Mouse (Mus musculus): Measurements from ENCODE around the gene Zkscan17. TPM values are rescaled to one million over a fixed set of nuclear protein-coding genes. Genes with fewer than 3 reads are reported as not detected.

Gene Zkscan17
- polyA plus RNA-seq, 1 experiment, result 52.5 TPM

DNA sequence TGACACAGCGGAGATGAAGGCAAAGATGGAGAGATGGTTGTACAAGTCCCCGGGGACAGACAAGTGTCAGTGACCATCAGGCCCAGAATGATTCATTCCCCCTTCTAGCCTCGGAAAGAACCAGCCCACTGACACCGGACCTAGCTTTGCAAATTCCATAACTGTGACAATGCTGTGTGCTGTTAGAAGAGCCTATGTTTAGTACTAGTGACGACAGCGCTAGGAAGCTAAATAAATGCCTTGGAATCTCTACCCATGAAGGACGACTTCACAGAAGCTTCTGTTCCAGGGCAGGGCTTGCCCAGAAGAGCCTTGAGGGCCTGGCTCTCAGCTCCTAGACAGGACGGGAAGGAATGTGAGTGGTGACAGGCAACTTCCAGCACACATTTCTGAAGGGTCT is 40.3 kb downstream of the Zkscan17 start:
- Histone ChIP-seq H3K27ac (ENCODE audit: insufficient read depth, low read length) (no peak overlapping the region), H3K4me3 (ENCODE audit: low read depth, low read length) (no peak overlapping the region), H3K36me3 (ENCODE audit: control insufficient read depth, insufficient read depth, low read length, poor library complexity, severe bottlenecking) (peaks cover 44% of the 10 kb centered on the region), H3K4me1 (ENCODE audit: control insufficient read depth, insufficient read depth, low read length) (no peaks in the 10 kb centered on the region), H3K9ac (ENCODE audit: low read depth, poor library complexity, severe bottlenecking) (no peak overlapping the region), H3K9me3 (replicated peaks; ENCODE audit: control insufficient read depth, insufficient read depth, low read length, poor library complexity, severe bottlenecking) (no peaks in the 10 kb centered on the region), H3K27me3 (ENCODE audit: control insufficient read depth, insufficient read depth, low read length, poor library complexity, severe bottlenecking) (no peaks in the 10 kb centered on the region)
- TF ChIP-seq CTCF (IDR thresholded peaks at IDR 0.05; ENCODE audit: low read depth, low read length) (no peak), EP300 (IDR thresholded peaks at IDR 0.05; ENCODE audit: insufficient read depth, low read depth, low read length) (no peak), POLR2A (IDR thresholded peaks at IDR 0.05; ENCODE audit: insufficient read depth, low read length) (no peak)

- TF ChIP-seq POLR2A (IDR thresholded peaks at IDR 0.05; ENCODE audit: insufficient read depth, low read length) (no peak), CTCF (IDR thresholded peaks at IDR 0.05; ENCODE audit: low read depth, low read length) (no peak), EP300 (IDR thresholded peaks at IDR 0.05; ENCODE audit: insufficient read depth, low read depth, low read length) (no peak)
- Histone ChIP-seq H3K27me3 (ENCODE audit: control insufficient read depth, insufficient read depth, low read length, poor library complexity, severe bottlenecking) (no peaks in the 10 kb centered on the region), H3K9me3 (replicated peaks; ENCODE audit: control insufficient read depth, insufficient read depth, low read length, poor library complexity, severe bottlenecking) (no peaks in the 10 kb centered on the region), H3K36me3 (ENCODE audit: control insufficient read depth, insufficient read depth, low read length, poor library complexity, severe bottlenecking) (peaks cover 40% of the 10 kb centered on the region), H3K4me3 (ENCODE audit: low read depth, low read length) (no peak overlapping the region), H3K9ac (ENCODE audit: low read depth, poor library complexity, severe bottlenecking) (no peak overlapping the region), H3K27ac (ENCODE audit: insufficient read depth, low read length) (no peak overlapping the region), H3K4me1 (ENCODE audit: control insufficient read depth, insufficient read depth, low read length) (no peaks in the 10 kb centered on the region)
Measured at GRCm38 (mm10) chr11:59485641-59486040, 40.9 kb downstream of the Zkscan17 start.

DNA sequence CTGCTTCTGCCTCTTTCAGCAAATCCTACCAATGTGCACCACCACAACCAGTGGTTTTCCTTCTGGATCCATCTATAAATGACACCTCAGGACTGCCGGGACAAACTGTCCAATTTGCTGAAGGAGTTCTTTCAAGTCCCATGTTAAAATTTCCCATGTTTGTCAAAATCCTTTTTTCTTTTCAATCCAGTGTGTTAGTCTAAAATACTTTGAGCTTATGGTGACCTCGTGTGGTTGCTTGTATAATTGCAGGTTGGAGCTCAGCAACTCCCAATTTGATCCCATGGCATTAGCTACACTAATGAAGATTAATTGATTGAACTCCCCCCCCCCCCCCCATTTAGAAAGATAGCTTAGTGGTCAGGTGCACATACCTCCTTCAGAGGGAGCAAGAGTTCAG is 43.3 kb downstream of the Zkscan17 start:
- Histone ChIP-seq H3K9ac (ENCODE audit: low read depth, poor library complexity, severe bottlenecking) (no peak overlapping the region), H3K27ac (ENCODE audit: insufficient read depth, low read length) (no peak overlapping the region), H3K4me3 (ENCODE audit: low read depth, low read length) (no peak overlapping the region), H3K27me3 (ENCODE audit: control insufficient read depth, insufficient read depth, low read length, poor library complexity, severe bottlenecking) (no peaks in the 10 kb centered on the region), H3K4me1 (ENCODE audit: control insufficient read depth, insufficient read depth, low read length) (no peaks in the 10 kb centered on the region), H3K36me3 (ENCODE audit: control insufficient read depth, insufficient read depth, low read length, poor library complexity, severe bottlenecking) (peaks cover 21% of the 10 kb centered on the region), H3K9me3 (replicated peaks; ENCODE audit: control insufficient read depth, insufficient read depth, low read length, poor library complexity, severe bottlenecking) (no peaks in the 10 kb centered on the region)
- TF ChIP-seq CTCF (IDR thresholded peaks at IDR 0.05; ENCODE audit: low read depth, low read length) (no peak), POLR2A (IDR thresholded peaks at IDR 0.05; ENCODE audit: insufficient read depth, low read length) (no peak), EP300 (IDR thresholded peaks at IDR 0.05; ENCODE audit: insufficient read depth, low read depth, low read length) (no peak)

DNA sequence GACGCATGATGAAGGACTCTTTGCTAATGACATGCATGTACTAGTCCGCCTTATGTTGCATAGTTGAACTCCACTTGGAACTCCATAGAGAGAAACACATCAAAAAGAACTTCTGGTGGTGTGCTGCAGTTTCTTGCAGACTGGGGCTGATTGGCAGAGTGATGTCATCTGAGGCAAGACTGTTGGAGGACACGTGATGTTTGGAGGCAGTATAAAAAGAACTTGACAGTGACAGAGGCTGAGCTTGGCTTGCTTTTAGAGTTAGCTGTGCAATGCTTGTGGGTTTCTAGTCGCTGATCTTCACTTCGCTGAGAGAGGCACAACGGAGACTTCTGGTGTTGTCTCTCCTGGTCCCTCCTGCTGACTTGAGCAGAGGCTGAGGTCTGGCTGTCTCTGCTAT is 49.3 kb downstream of the Zkscan17 start:
- Histone ChIP-seq H3K27ac (ENCODE audit: insufficient read depth, low read length) (no peak overlapping the region), H3K4me3 (ENCODE audit: low read depth, low read length) (no peak overlapping the region), H3K9me3 (replicated peaks; ENCODE audit: control insufficient read depth, insufficient read depth, low read length, poor library complexity, severe bottlenecking) (no peaks in the 10 kb centered on the region), H3K27me3 (ENCODE audit: control insufficient read depth, insufficient read depth, low read length, poor library complexity, severe bottlenecking) (no peaks in the 10 kb centered on the region), H3K4me1 (ENCODE audit: control insufficient read depth, insufficient read depth, low read length) (no peaks in the 10 kb centered on the region), H3K36me3 (ENCODE audit: control insufficient read depth, insufficient read depth, low read length, poor library complexity, severe bottlenecking) (no peaks in the 10 kb centered on the region), H3K9ac (ENCODE audit: low read depth, poor library complexity, severe bottlenecking) (no peak overlapping the region)
- no peak for TF ChIP-seq EP300 (IDR thresholded peaks at IDR 0.05; ENCODE audit: insufficient read depth, low read depth, low read length)
- no peak for TF ChIP-seq POLR2A (IDR thresholded peaks at IDR 0.05; ENCODE audit: insufficient read depth, low read length)

DNA sequence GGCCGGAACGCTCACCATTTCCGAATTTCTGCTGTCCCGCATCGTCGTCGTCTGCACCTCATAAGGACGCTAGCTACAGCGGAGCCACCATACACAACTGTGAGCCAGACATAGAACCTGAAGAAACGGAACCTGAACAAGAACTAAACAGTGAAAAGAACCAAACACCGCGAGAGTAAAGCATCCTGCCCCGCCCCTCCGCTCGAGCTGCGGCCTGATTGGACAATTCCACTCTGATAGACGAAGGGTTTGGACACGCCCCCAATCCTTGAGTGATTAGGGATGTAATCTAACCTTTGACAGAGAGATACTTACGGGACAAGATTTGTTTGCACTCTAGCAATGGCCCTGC is 54.2 kb downstream of the Zkscan17 start, which contains the start of gene Zfp867:
Zfp867 (minus strand) TSS at position 149 of the 352 bp plus-strand sequence.
- H3K36me3 ChIP-seq (ENCODE audit: control insufficient read depth, insufficient read depth, low read length, poor library complexity, severe bottlenecking), result no peaks in the 10 kb centered on the region
- H3K9me3 ChIP-seq (replicated peaks; ENCODE audit: control insufficient read depth, insufficient read depth, low read length, poor library complexity, severe bottlenecking), result no peaks in the 10 kb centered on the region
- H3K27ac ChIP-seq (ENCODE audit: insufficient read depth, low read length), result peak within 1 kb of the TSS; percentile 49; the same call in 1 of the 2 replicates
- H3K27me3 ChIP-seq (ENCODE audit: control insufficient read depth, insufficient read depth, low read length, poor library complexity, severe bottlenecking), result no peaks in the 10 kb centered on the region
- TF ChIP-seq POLR2A (IDR thresholded peaks at IDR 0.05; ENCODE audit: insufficient read depth, low read length) (peak; percentile 71), CTCF (IDR thresholded peaks at IDR 0.05; ENCODE audit: low read depth, low read length) (no peak), EP300 (IDR thresholded peaks at IDR 0.05; ENCODE audit: insufficient read depth, low read depth, low read length) (no peak)
- peak within 1 kb of the TSS; percentile 69 for H3K9ac ChIP-seq (ENCODE audit: low read depth, poor library complexity, severe bottlenecking)
- no peaks in the 10 kb centered on the region for H3K4me1 ChIP-seq (ENCODE audit: control insufficient read depth, insufficient read depth, low read length)
- peak within 1 kb of the TSS; percentile 94 for H3K4me3 ChIP-seq (ENCODE audit: low read depth, low read length)

DNA sequence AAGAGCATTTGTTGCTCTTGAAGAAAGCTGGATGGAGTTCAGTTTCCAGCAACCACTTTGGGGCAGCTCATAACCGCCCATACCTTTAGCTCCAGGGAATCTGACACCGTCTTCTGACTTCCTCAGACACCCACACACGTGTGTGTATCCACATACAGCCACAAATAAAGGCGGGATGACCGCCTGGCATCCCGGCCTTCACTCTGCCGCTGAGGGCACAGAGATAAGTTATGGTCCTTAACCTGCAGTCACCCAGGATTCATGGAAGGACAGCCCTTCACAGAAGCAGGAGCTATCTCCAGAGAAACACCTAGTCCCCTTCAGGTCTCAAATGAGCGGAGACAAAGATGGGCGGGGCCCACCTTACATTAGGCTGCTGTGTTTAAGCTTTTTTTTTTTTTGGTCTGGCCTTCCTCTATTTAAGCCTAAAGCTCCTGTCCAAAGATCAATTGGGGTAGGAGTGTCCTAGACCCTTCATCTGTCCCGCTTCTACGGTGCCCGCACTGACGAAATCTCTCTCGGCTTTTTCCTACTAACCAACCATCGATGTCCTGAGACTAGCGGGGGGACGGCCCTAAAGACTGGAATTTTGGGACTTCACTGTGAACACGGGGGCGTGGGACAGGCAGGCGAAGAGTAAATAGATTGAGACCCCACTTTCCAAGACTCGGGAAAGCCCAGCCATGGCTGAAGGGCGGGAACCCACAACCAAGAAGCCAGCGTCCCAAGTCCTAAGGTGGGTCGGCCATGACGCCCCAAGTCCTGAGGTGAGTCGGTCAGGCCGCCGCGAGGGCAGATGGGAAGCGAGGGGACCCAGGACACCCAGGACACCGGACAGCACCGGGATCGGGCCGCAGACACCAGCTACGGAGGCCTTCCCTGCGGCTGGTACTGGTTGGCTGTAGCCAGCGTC is 54.9 kb downstream of the Zkscan17 start:
- Histone ChIP-seq H3K9me3 (replicated peaks; ENCODE audit: control insufficient read depth, insufficient read depth, low read length, poor library complexity, severe bottlenecking) (no peaks in the 10 kb centered on the region), H3K27ac (ENCODE audit: insufficient read depth, low read length) (peak overlapping the region; percentile 49; the same call in 1 of the 2 replicates), H3K4me3 (ENCODE audit: low read depth, low read length) (peak overlapping the region; percentile 94), H3K36me3 (ENCODE audit: control insufficient read depth, insufficient read depth, low read length, poor library complexity, severe bottlenecking) (no peaks in the 10 kb centered on the region), H3K4me1 (ENCODE audit: control insufficient read depth, insufficient read depth, low read length) (peaks cover 1% of the 10 kb centered on the region), H3K9ac (ENCODE audit: low read depth, poor library complexity, severe bottlenecking) (peak overlapping the region; percentile 69), H3K27me3 (ENCODE audit: control insufficient read depth, insufficient read depth, low read length, poor library complexity, severe bottlenecking) (no peaks in the 10 kb centered on the region)
- TF ChIP-seq CTCF (IDR thresholded peaks at IDR 0.05; ENCODE audit: low read depth, low read length) (no peak), EP300 (IDR thresholded peaks at IDR 0.05; ENCODE audit: insufficient read depth, low read depth, low read length) (no peak), POLR2A (IDR thresholded peaks at IDR 0.05; ENCODE audit: insufficient read depth, low read length) (no peak)

Data from ES-Bruce4 (cell line).